10 mouse cellular contexts compared by ENCODE assay signal in genomic region chr4:154958621-154959020, GRCm38 (mm10). TPM values are rescaled to one million over a fixed set of nuclear protein-coding genes. Genes with fewer than 3 reads are reported as not detected.
A peak's percentile ranks its signal among the peaks of the same experiment; 100 is the strongest.
DNase-seq lines count a peak whose midpoint lies in the region; ATAC-seq lines count a peak whose summit lies in the region.
"Had no signal": no experiment of that assay in that cellular context is flagged by ENCODE, and none has a peak within 500 bp of the region (broad histone marks: within the 10 kb centered on the region; RNA-seq: fewer than 3 reads in every experiment).

No protein-coding gene starts in this region.

- ATAC-seq in intestine, embryonic 16.5 days = no peak
- no peak for ATAC-seq in intestine, embryonic 15.5 days
- no peak for ATAC-seq in embryonic facial prominence, embryonic 14.5 days (ENCODE audit: low read depth)
- 0 out of 2 replicates have a peak, but pooled peaks have one; percentile 10 for ATAC-seq in hindbrain, embryonic 11.5 days (ENCODE audit: low FRiP score)
- ATAC-seq in midbrain, embryonic 13.5 days = 0 out of 2 replicates have a peak, but pooled peaks have one; percentile 2
- no peak for ATAC-seq in activated CD4-positive, CD25-positive, alpha-beta regulatory T cell, adult 4 months

- H3K4me1 ChIP-seq in intestine, embryonic 16.5 days (ENCODE audit: control insufficient read depth, insufficient read depth, low read length) = peaks cover 35% of the 10 kb centered on the region
- H3K4me1 ChIP-seq in intestine, embryonic 15.5 days (replicated peaks) = peaks cover 35% of the 10 kb centered on the region
- H3K4me1 ChIP-seq in embryonic facial prominence, embryonic 14.5 days (ENCODE audit: control insufficient read depth, insufficient read depth, low read length) = peaks cover 40% of the 10 kb centered on the region
- peaks cover 37% of the 10 kb centered on the region for H3K4me1 ChIP-seq in hindbrain, embryonic 11.5 days (replicated peaks; ENCODE audit: control insufficient read depth, insufficient read depth, low read length)
- peaks cover 75% of the 10 kb centered on the region for H3K4me1 ChIP-seq in midbrain, embryonic 13.5 days (replicated peaks)

- DNase-seq in embryonic facial prominence, embryonic 14.5 days (ENCODE audit: low spot score) = no peak
- peak; percentile 59 for DNase-seq in hindbrain, embryonic 11.5 days (ENCODE audit: low spot score)
- DNase-seq in layer of hippocampus, postnatal 25 days (ENCODE audit: extremely low spot score in 1 of 2, low spot score in 1 of 2) = no peak
- DNase-seq in adrenal gland, postnatal 14 days = no peak
- DNase-seq: kidney, postnatal 25 days; lung, adult 18-20 months had no signal

- no peaks in the 10 kb centered on the region for H3K36me3 ChIP-seq in intestine, embryonic 16.5 days (ENCODE audit: control insufficient read depth, insufficient read depth, low read length)
- H3K36me3 ChIP-seq in intestine, embryonic 15.5 days = no peaks in the 10 kb centered on the region
- no peaks in the 10 kb centered on the region for H3K36me3 ChIP-seq in embryonic facial prominence, embryonic 14.5 days (ENCODE audit: control insufficient read depth, insufficient read depth, low read length)
- no peaks in the 10 kb centered on the region for H3K36me3 ChIP-seq in hindbrain, embryonic 11.5 days (ENCODE audit: control insufficient read depth, insufficient read depth, low read length)
- H3K36me3 ChIP-seq in midbrain, embryonic 13.5 days = no peaks in the 10 kb centered on the region

- WGBS in intestine, embryonic 16.5 days = 20% methylated on average over 8 of the region's 8 CpGs
- 25% methylated on average over 8 of the region's 8 CpGs for WGBS in intestine, embryonic 15.5 days
- WGBS in embryonic facial prominence, embryonic 14.5 days = 10% methylated on average over 8 of the region's 8 CpGs
- WGBS in hindbrain, embryonic 11.5 days = 10% methylated on average over 7 of the region's 8 CpGs
- 3% methylated on average over 8 of the region's 8 CpGs for WGBS in midbrain, embryonic 13.5 days

- H3K4me3 ChIP-seq in intestine, embryonic 16.5 days (ENCODE audit: low read length) = no peak overlapping the region
- H3K4me3 ChIP-seq in intestine, embryonic 15.5 days (replicated peaks) = no peak overlapping the region
- no peak overlapping the region for H3K4me3 ChIP-seq in embryonic facial prominence, embryonic 14.5 days (ENCODE audit: low read depth, low read length)
- peak overlapping the region; percentile 4; the same call in 1 of the 2 replicates for H3K4me3 ChIP-seq in hindbrain, embryonic 11.5 days (ENCODE audit: low read depth, low read length)
- H3K4me3 ChIP-seq in midbrain, embryonic 13.5 days (replicated peaks) = peak overlapping the region; percentile 25

- no peaks in the 10 kb centered on the region for H3K9me3 ChIP-seq in intestine, embryonic 16.5 days (ENCODE audit: control insufficient read depth, low read length)
- no peaks in the 10 kb centered on the region for H3K9me3 ChIP-seq in intestine, embryonic 15.5 days
- H3K9me3 ChIP-seq in embryonic facial prominence, embryonic 14.5 days (ENCODE audit: control insufficient read depth, low read length) = no peaks in the 10 kb centered on the region
- no peaks in the 10 kb centered on the region for H3K9me3 ChIP-seq in hindbrain, embryonic 11.5 days (ENCODE audit: control insufficient read depth, low read length)
- H3K9me3 ChIP-seq in midbrain, embryonic 13.5 days = no peaks in the 10 kb centered on the region

- no peak overlapping the region for H3K9ac ChIP-seq in intestine, embryonic 16.5 days (ENCODE audit: low read depth, low read length)
- H3K9ac ChIP-seq in intestine, embryonic 15.5 days = no peak overlapping the region
- 0 out of 2 replicates have a peak overlapping the region, but pooled peaks have one; percentile 5 for H3K9ac ChIP-seq in embryonic facial prominence, embryonic 14.5 days (ENCODE audit: low read depth, low read length)
- H3K9ac ChIP-seq in hindbrain, embryonic 11.5 days (ENCODE audit: low read depth, low read length) = no peak overlapping the region
- no peak overlapping the region for H3K9ac ChIP-seq in midbrain, embryonic 13.5 days (replicated peaks)

- peaks cover 74% of the 10 kb centered on the region for H3K27me3 ChIP-seq in intestine, embryonic 16.5 days (replicated peaks; ENCODE audit: control insufficient read depth, insufficient read depth, low read length)
- H3K27me3 ChIP-seq in intestine, embryonic 15.5 days (replicated peaks) = peaks cover 90% of the 10 kb centered on the region
- peaks cover 87% of the 10 kb centered on the region for H3K27me3 ChIP-seq in embryonic facial prominence, embryonic 14.5 days (replicated peaks; ENCODE audit: control insufficient read depth, insufficient read depth, low read length)
- peaks cover 17% of the 10 kb centered on the region for H3K27me3 ChIP-seq in hindbrain, embryonic 11.5 days (ENCODE audit: control insufficient read depth, insufficient read depth, low read length)
- H3K27me3 ChIP-seq in midbrain, embryonic 13.5 days = peaks cover 27% of the 10 kb centered on the region

- H3K27ac ChIP-seq in intestine, embryonic 16.5 days (ENCODE audit: low read length) = no peak overlapping the region
- no peak overlapping the region for H3K27ac ChIP-seq in intestine, embryonic 15.5 days
- H3K27ac ChIP-seq in embryonic facial prominence, embryonic 14.5 days (replicated peaks; ENCODE audit: low read depth, low read length) = no peak overlapping the region
- H3K27ac ChIP-seq in hindbrain, embryonic 11.5 days (ENCODE audit: low read depth, low read length) = peak overlapping the region; percentile 70
- H3K27ac ChIP-seq in midbrain, embryonic 13.5 days = peak overlapping the region; percentile 69

- H3K4me2 ChIP-seq in intestine, embryonic 16.5 days (ENCODE audit: low read depth, low read length) = peak overlapping the region; percentile 22; the same call in 1 of the 2 replicates
- no peak overlapping the region for H3K4me2 ChIP-seq in intestine, embryonic 15.5 days (replicated peaks)
- H3K4me2 ChIP-seq in embryonic facial prominence, embryonic 14.5 days (ENCODE audit: low read depth, low read length) = peak overlapping the region; percentile 42
- H3K4me2 ChIP-seq in hindbrain, embryonic 11.5 days (replicated peaks; ENCODE audit: low read depth, low read length) = peak overlapping the region; percentile 44
- peak overlapping the region; percentile 84 for H3K4me2 ChIP-seq in midbrain, embryonic 13.5 days (replicated peaks)

RNA-seq across cellular contexts. Expression of gene Hes5, which starts 2.1 kb away (rescaled TPM):
- polyA plus RNA-seq in intestine, embryonic 16.5 days (2015; fragmentation: Nextera tagmentation; extraction: Ambion mirVana) = 1.3 and 1.4 TPM in 2 replicates
- 1.8 and 2.5 TPM in 2 replicates for polyA plus RNA-seq in intestine, embryonic 15.5 days (2015; fragmentation: Nextera tagmentation; extraction: Ambion mirVana)
- 2.1 and 2.8 TPM in 2 replicates for polyA plus RNA-seq in embryonic facial prominence, embryonic 14.5 days (2014; fragmentation: Nextera tagmentation; extraction: Ambion mirVana)
- polyA plus RNA-seq in hindbrain, embryonic 11.5 days (2014; fragmentation: Nextera tagmentation; extraction: Ambion mirVana) = 159 and 269 TPM in 2 replicates
- 291 and 346 TPM in 2 replicates for polyA plus RNA-seq in midbrain, embryonic 13.5 days (2015; fragmentation: Nextera tagmentation; extraction: Ambion mirVana)
- polyA plus RNA-seq in activated CD4-positive, CD25-positive, alpha-beta regulatory T cell, adult 4 months (2017; shearing (Covaris generic)) = 1 to 10 TPM; 1.0 to 1.1 TPM
- 10 to 100 TPM; 30.2 to 37.9 TPM for total RNA-seq in layer of hippocampus, postnatal 25 days (2021)
- not detected in 2 replicates for total RNA-seq in adrenal gland, postnatal 14 days (2021)

RNA-seq across cellular contexts. Expression of gene Pank4, which starts 5.3 kb away (rescaled TPM):
- polyA plus RNA-seq in intestine, embryonic 16.5 days (2015; fragmentation: Nextera tagmentation; extraction: Ambion mirVana) = 32.4 and 34.2 TPM in 2 replicates
- polyA plus RNA-seq in intestine, embryonic 15.5 days (2015; fragmentation: Nextera tagmentation; extraction: Ambion mirVana) = 34.2 and 36.1 TPM in 2 replicates
- 34.5 and 38.8 TPM in 2 replicates for polyA plus RNA-seq in embryonic facial prominence, embryonic 14.5 days (2014; fragmentation: Nextera tagmentation; extraction: Ambion mirVana)
- 31.5 and 37.4 TPM in 2 replicates for polyA plus RNA-seq in hindbrain, embryonic 11.5 days (2014; fragmentation: Nextera tagmentation; extraction: Ambion mirVana)
- 42.0 and 43.3 TPM in 2 replicates for polyA plus RNA-seq in midbrain, embryonic 13.5 days (2015; fragmentation: Nextera tagmentation; extraction: Ambion mirVana)
- polyA plus RNA-seq in activated CD4-positive, CD25-positive, alpha-beta regulatory T cell, adult 4 months (2017; shearing (Covaris generic)) = 10 to 100 TPM; 37.4 to 40.1 TPM
- 10 to 100 TPM; 34.9 to 37.1 TPM for total RNA-seq in layer of hippocampus, postnatal 25 days (2021)
- total RNA-seq in adrenal gland, postnatal 14 days (2021) = 27.9 and 30.2 TPM in 2 replicates

RNA-seq across cellular contexts. Expression of gene Tnfrsf14, which starts 30.3 kb away (rescaled TPM):
- 2.3 and 3.5 TPM in 2 replicates for polyA plus RNA-seq in intestine, embryonic 16.5 days (2015; fragmentation: Nextera tagmentation; extraction: Ambion mirVana)
- 3.0 and 3.6 TPM in 2 replicates for polyA plus RNA-seq in intestine, embryonic 15.5 days (2015; fragmentation: Nextera tagmentation; extraction: Ambion mirVana)
- polyA plus RNA-seq in embryonic facial prominence, embryonic 14.5 days (2014; fragmentation: Nextera tagmentation; extraction: Ambion mirVana) = 0.98 and 1.3 TPM in 2 replicates
- polyA plus RNA-seq in hindbrain, embryonic 11.5 days (2014; fragmentation: Nextera tagmentation; extraction: Ambion mirVana) = 1.0 and 1.1 TPM in 2 replicates
- 0.40 TPM in 2 replicates for polyA plus RNA-seq in midbrain, embryonic 13.5 days (2015; fragmentation: Nextera tagmentation; extraction: Ambion mirVana)
- polyA plus RNA-seq in activated CD4-positive, CD25-positive, alpha-beta regulatory T cell, adult 4 months (2017; shearing (Covaris generic)) = 100 to 1,000 TPM in 1 of 2 experiments, 10 to 100 TPM in 1; 57.3 to 109 TPM
- 1 to 10 TPM in 1 of 2 experiments, under 1 TPM in 1; 0.62 to 1.9 TPM for total RNA-seq in layer of hippocampus, postnatal 25 days (2021)
- 8.3 and 10.6 TPM in 2 replicates for total RNA-seq in adrenal gland, postnatal 14 days (2021)

RNA-seq across cellular contexts. Expression of gene Fam213b, which starts 59.7 kb away (rescaled TPM):
- polyA plus RNA-seq in intestine, embryonic 16.5 days (2015; fragmentation: Nextera tagmentation; extraction: Ambion mirVana) = 39.7 and 42.8 TPM in 2 replicates
- polyA plus RNA-seq in intestine, embryonic 15.5 days (2015; fragmentation: Nextera tagmentation; extraction: Ambion mirVana) = 32.0 and 37.2 TPM in 2 replicates
- polyA plus RNA-seq in embryonic facial prominence, embryonic 14.5 days (2014; fragmentation: Nextera tagmentation; extraction: Ambion mirVana) = 50.3 and 52.1 TPM in 2 replicates
- 39.8 and 41.4 TPM in 2 replicates for polyA plus RNA-seq in hindbrain, embryonic 11.5 days (2014; fragmentation: Nextera tagmentation; extraction: Ambion mirVana)
- polyA plus RNA-seq in midbrain, embryonic 13.5 days (2015; fragmentation: Nextera tagmentation; extraction: Ambion mirVana) = 43.4 and 46.9 TPM in 2 replicates
- polyA plus RNA-seq in activated CD4-positive, CD25-positive, alpha-beta regulatory T cell, adult 4 months (2017; shearing (Covaris generic)) = 1 to 10 TPM; 6.5 to 7.6 TPM
- total RNA-seq in layer of hippocampus, postnatal 25 days (2021) = 10 to 100 TPM; 40.9 to 51.7 TPM
- total RNA-seq in adrenal gland, postnatal 14 days (2021) = 51.9 and 52.6 TPM in 2 replicates

Comparison
In these comparisons a context has a peak if more than half of its experiments do, and no peak if none do; other contexts are left out.
1. ATAC-seq: peak in hindbrain, embryonic 11.5 days (single experiment) and midbrain, embryonic 13.5 days (single experiment); none in intestine, embryonic 16.5 days (single experiment), intestine, embryonic 15.5 days (single experiment), embryonic facial prominence, embryonic 14.5 days (single experiment) and activated CD4-positive, CD25-positive, alpha-beta regulatory T cell, adult 4 months (single experiment).
2. H3K27ac ChIP-seq: peak in hindbrain, embryonic 11.5 days (single experiment) and midbrain, embryonic 13.5 days (single experiment); none in intestine, embryonic 16.5 days (single experiment), intestine, embryonic 15.5 days (single experiment) and embryonic facial prominence, embryonic 14.5 days (single experiment).
3. H3K4me3 ChIP-seq: peak in hindbrain, embryonic 11.5 days (single experiment) and midbrain, embryonic 13.5 days (single experiment); none in intestine, embryonic 16.5 days (single experiment), intestine, embryonic 15.5 days (single experiment) and embryonic facial prominence, embryonic 14.5 days (single experiment).
4. RNA of gene Hes5, which starts 2.1 kb away (polyA plus RNA-seq): 291 to 346 TPM in midbrain, embryonic 13.5 days and 159 to 269 TPM in hindbrain, embryonic 11.5 days; 2.1 to 2.8 TPM in embryonic facial prominence, embryonic 14.5 days, 1.8 to 2.5 TPM in intestine, embryonic 15.5 days, 1.3 to 1.4 TPM in intestine, embryonic 16.5 days and 1.0 to 1.1 TPM in activated CD4-positive, CD25-positive, alpha-beta regulatory T cell, adult 4 months; every median in the first group is over 10 times any median in the second.
5. RNA of gene Tnfrsf14, which starts 30.3 kb away (polyA plus RNA-seq): 57.3 to 109 TPM in activated CD4-positive, CD25-positive, alpha-beta regulatory T cell, adult 4 months; 2.3 to 3.5 TPM in intestine, embryonic 16.5 days, 3.0 to 3.6 TPM in intestine, embryonic 15.5 days, 0.98 to 1.3 TPM in embryonic facial prominence, embryonic 14.5 days, 1.0 to 1.1 TPM in hindbrain, embryonic 11.5 days and 0.40 TPM in midbrain, embryonic 13.5 days; every median in the first group is over 10 times any median in the second.